Mouse (Mus musculus): ENCODE measurements around the gene Gpr152. TPM values are rescaled to one million over a fixed set of nuclear protein-coding genes. Genes with fewer than 3 reads are reported as not detected.

Gene Gpr152
- total and polyA plus RNA-seq, 3 experiments, result 0.03 TPM; not detected in 2

- Histone ChIP-seq H3K27ac (ENCODE audit: control insufficient read depth, low read depth, low read length) (no peak overlapping the region), H3K79me2 (ENCODE audit: control insufficient read depth, insufficient read depth, low read length, poor library complexity) (no peaks in the 10 kb centered on the region), H3K36me3 (ENCODE audit: control insufficient read depth in 1 of 2, insufficient read depth in 2 of 2, low read length in 2 of 2) (peaks cover 0 to 15% of the 10 kb centered on the region in 2 experiments; a peak in 2 of 4 replicates), H3K4me1 (ENCODE audit: control insufficient read depth in 1 of 2, insufficient read depth in 2 of 2, low read length in 2 of 2) (peaks cover 0 to 6% of the 10 kb centered on the region in 2 experiments; a peak in 2 of 4 replicates), H3K9ac (ENCODE audit: control insufficient read depth, low read depth, low read length, poor library complexity, severe bottlenecking) (no peak overlapping the region), H3K27me3 (ENCODE audit: control insufficient read depth in 1 of 2, insufficient read depth in 2 of 2, low read length in 2 of 2) (no peaks in the 10 kb centered on the region), H3K4me3 (ENCODE audit: control insufficient read depth in 1 of 2, insufficient read depth in 1 of 2, low read depth in 2 of 2, low read length in 2 of 2) (no peak overlapping the region), H3K9me3 (replicated peaks; ENCODE audit: insufficient read depth, low read length) (no peaks in the 10 kb centered on the region)
- 0 out of 2 replicates have a peak, but pooled peaks have one; percentile 8 for TF ChIP-seq ETS1 (IDR thresholded peaks at IDR 0.05; ENCODE audit: low read depth, low read length)
- peak; percentile 62 for TF ChIP-seq ZNF384 (IDR thresholded peaks at IDR 0.05; ENCODE audit: low read depth, low read length)
- TF ChIP-seq TAL1 (IDR thresholded peaks at IDR 0.05; ENCODE audit: low read length), result no peak
- peak; percentile 32 for DNase-seq (ENCODE audit: low read depth, low spot score)
These were observed 48.2 kb upstream of the Gpr152 start for GRCm38 (mm10) chr19:4091383-4091782.

GRCm38 (mm10) chr19:4092750-4093149 is 46.8 kb upstream of the Gpr152 start:
- H3K4me1 ChIP-seq (ENCODE audit: control insufficient read depth in 1 of 2, insufficient read depth in 2 of 2, low read length in 2 of 2), result peaks cover 0 to 9% of the 10 kb centered on the region in 2 experiments; a peak in 3 of 4 replicates
- no peaks in the 10 kb centered on the region for H3K9me3 ChIP-seq (replicated peaks; ENCODE audit: insufficient read depth, low read length)
- no peak overlapping the region for H3K9ac ChIP-seq (ENCODE audit: control insufficient read depth, low read depth, low read length, poor library complexity, severe bottlenecking)
- H3K79me2 ChIP-seq (ENCODE audit: control insufficient read depth, insufficient read depth, low read length, poor library complexity), result peaks cover 2% of the 10 kb centered on the region; the same call in 1 of the 2 replicates
- no peak overlapping the region for H3K4me3 ChIP-seq (ENCODE audit: control insufficient read depth in 1 of 2, insufficient read depth in 1 of 2, low read depth in 2 of 2, low read length in 2 of 2)
- H3K27me3 ChIP-seq (ENCODE audit: control insufficient read depth in 1 of 2, insufficient read depth in 2 of 2, low read length in 2 of 2), result no peaks in the 10 kb centered on the region
- TF ChIP-seq KAT2A (conservative IDR thresholded peaks at IDR 0.05; ENCODE audit: low read depth, low read length) (no peak), CHD2 (IDR thresholded peaks at IDR 0.05; ENCODE audit: low read length) (no peak), SIN3A (IDR thresholded peaks at IDR 0.05; ENCODE audit: low read length) (peak; percentile 41; the same call in 1 of the 2 replicates), MAZ (IDR thresholded peaks at IDR 0.05; ENCODE audit: low read depth, low read length) (no peak), GATA1 (IDR thresholded peaks at IDR 0.05; ENCODE audit: low read depth, low read length) (0 out of 2 replicates have a peak, but pooled peaks have one; percentile 17), EP300 (IDR thresholded peaks at IDR 0.05; ENCODE audit: low read depth in 1 of 2, low read length in 2 of 2) (peak; percentile 52 to 82; a peak in 3 of 4 replicates), MEF2A (IDR thresholded peaks at IDR 0.05; ENCODE audit: extremely low read depth, insufficient replicate concordance, low read depth, low read length, poor library complexity, severe bottlenecking) (no peak), MXI1 (IDR thresholded peaks at IDR 0.05; ENCODE audit: low read depth, low read length) (no peak), RCOR1 (IDR thresholded peaks at IDR 0.05; ENCODE audit: low read depth, low read length) (peak; percentile 59; the same call in 1 of the 2 replicates), RAD21 (IDR thresholded peaks at IDR 0.05; ENCODE audit: low read depth, low read length) (no peak), ZMIZ1 (IDR thresholded peaks at IDR 0.05; ENCODE audit: low read depth, low read length) (no peak), BHLHE40 (IDR thresholded peaks at IDR 0.05; ENCODE audit: borderline replicate concordance, low read depth, low read length) (no peak), ZNF384 (IDR thresholded peaks at IDR 0.05; ENCODE audit: low read depth, low read length) (no peak), MYB (IDR thresholded peaks at IDR 0.05; ENCODE audit: low read depth, low read length) (peak; percentile 83), CHD1 (IDR thresholded peaks at IDR 0.05; ENCODE audit: low read depth, low read length) (no peak), TBP (IDR thresholded peaks at IDR 0.05; ENCODE audit: low read depth, low read length) (0 out of 2 replicates have a peak, but pooled peaks have one; percentile 12), TAL1 (IDR thresholded peaks at IDR 0.05; ENCODE audit: low read length) (peak; percentile 49), TCF12 (IDR thresholded peaks at IDR 0.05; ENCODE audit: low read depth, low read length) (peak; percentile 77), ETS1 (IDR thresholded peaks at IDR 0.05; ENCODE audit: low read depth, low read length) (peak; percentile 54)
- H3K36me3 ChIP-seq (ENCODE audit: control insufficient read depth in 1 of 2, insufficient read depth in 2 of 2, low read length in 2 of 2), result peaks cover 0 to 17% of the 10 kb centered on the region in 2 experiments; a peak in 2 of 4 replicates
- DNase-seq (ENCODE audit: low read depth, low spot score), result peak; percentile 44
- no peak overlapping the region for H3K27ac ChIP-seq (ENCODE audit: control insufficient read depth, low read depth, low read length)

Measured in MEL (cell line).